Mouse (Mus musculus) CH12.LX (cell line): ENCODE measurements around the gene Pak3. TPM values are rescaled to one million over a fixed set of nuclear protein-coding genes. Genes with fewer than 3 reads are reported as not detected.

ENCODE experiments used
- DNase-seq: peaks from one replicate; pipeline ENCODE4 v3.0.0-alpha.2; 2013; ENCODE audit errors: extremely low read depth
- H3K27ac ChIP-seq: 2 replicates; pipeline ENCODE4 v1.5.1; 2012; ENCODE audit warnings: low read depth, mild to moderate bottlenecking, control low read depth, moderate library complexity; ENCODE audit not compliant: insufficient read depth
- H3K27me3 ChIP-seq: replicated peaks from 2 replicates; pipeline ENCODE3; 2012; ENCODE audit warnings: inconsistent platforms
- H3K36me3 ChIP-seq, 2 experiments: replicated peaks in 1 of 2; 2 replicates each; pipeline versions ENCODE3 to v1.6.1; 2012; ENCODE audit warnings: inconsistent platforms in 1 of 2, low read length in 1 of 2, mild to moderate bottlenecking in 1 of 2, mixed read lengths in 1 of 2, moderate library complexity in 1 of 2; ENCODE audit not compliant: control insufficient read depth in 1 of 2, insufficient read depth in 1 of 2
- H3K4me1 ChIP-seq, 2 experiments: 2 replicates each; pipeline ENCODE4 v1.6.1; 2012; ENCODE audit warnings: inconsistent platforms in 1 of 2, moderate library complexity in 1 of 2; ENCODE audit not compliant: insufficient read depth in 2 of 2, control insufficient read depth in 1 of 2
- H3K4me2 ChIP-seq: 2 replicates; pipeline ENCODE4 v1.6.1; 2012; ENCODE audit warnings: low read depth, mild to moderate bottlenecking, control low read depth; ENCODE audit not compliant: poor library complexity, insufficient read depth, severe bottlenecking
- H3K4me3 ChIP-seq, 3 experiments: fragments of 150-350 bp in 1 of 3; sonication (generic) in 1 of 3; replicated peaks in 1 of 3; 2 replicates each; pipeline versions ENCODE3 to v1.5.1; 2011 to 2012; ENCODE audit warnings: low read depth in 2 of 3, low read length in 2 of 3, mild to moderate bottlenecking in 2 of 3, moderate library complexity in 2 of 3, control low read depth in 1 of 3, improper control_type of control experiment in 1 of 3, inconsistent platforms in 1 of 3, mixed read lengths in 1 of 3; ENCODE audit not compliant: poor library complexity in 1 of 3
- H3K79me2 ChIP-seq: replicated peaks from 2 replicates; pipeline ENCODE4 v1.6.1; 2012; ENCODE audit warnings: mild to moderate bottlenecking, moderate library complexity; ENCODE audit not compliant: control insufficient read depth, poor library complexity, insufficient read depth, severe bottlenecking; ENCODE audit errors: extremely low read depth
- H3K9ac ChIP-seq: 2 replicates; pipeline ENCODE4 v1.6.1; 2012; ENCODE audit warnings: low read depth, mild to moderate bottlenecking, control low read depth, moderate library complexity; ENCODE audit not compliant: insufficient read depth
- H3K9me3 ChIP-seq: replicated peaks from 2 replicates; pipeline ENCODE3; 2012; ENCODE audit warnings: low read length, inconsistent platforms, mixed read lengths
- BHLHE40 ChIP-seq: IDR thresholded peaks from 2 replicates; pipeline ENCODE4 v1.6.1; 2011; ENCODE audit warnings: mild to moderate bottlenecking, low read depth, low read length, improper control_type of control experiment
- CHD1 ChIP-seq: IDR thresholded peaks from 2 replicates; pipeline ENCODE4 v1.6.1; 2012; ENCODE audit warnings: low read depth, low read length, improper control_type of control experiment, inconsistent platforms
- CTCF ChIP-seq, 2 experiments: IDR thresholded peaks in 1 of 2; conservative IDR thresholded peaks in 1 of 2; 2 replicates each; pipeline ENCODE4 v1.5.1; 2011 to 2012; ENCODE audit warnings: low read depth in 2 of 2, low read length in 2 of 2, improper control_type of control experiment in 1 of 2, inconsistent platforms in 1 of 2, mild to moderate bottlenecking in 1 of 2, moderate library complexity in 1 of 2
- E2F4 ChIP-seq: IDR thresholded peaks from 2 replicates; pipeline ENCODE4 v1.6.1; 2011; ENCODE audit warnings: low read depth, low read length, improper control_type of control experiment; ENCODE audit not compliant: insufficient replicate concordance
- GABPA ChIP-seq: IDR thresholded peaks from 2 replicates; pipeline ENCODE4 v1.6.1; 2012; ENCODE audit warnings: low read depth, low read length, improper control_type of control experiment, inconsistent platforms; ENCODE audit not compliant: insufficient replicate concordance
- IRF4 ChIP-seq: IDR thresholded peaks from 2 replicates; pipeline ENCODE4 v1.6.1; 2014; ENCODE audit warnings: low read depth, mild to moderate bottlenecking, inconsistent platforms, low read length, improper control_type of control experiment
- MAX ChIP-seq: IDR thresholded peaks from 2 replicates; pipeline ENCODE4 v1.6.1; 2011; ENCODE audit warnings: low read length, improper control_type of control experiment
- MAZ ChIP-seq: IDR thresholded peaks from 2 replicates; pipeline ENCODE4 v1.6.1; 2012; ENCODE audit warnings: low read depth, mild to moderate bottlenecking, inconsistent platforms, low read length, improper control_type of control experiment, moderate library complexity
- MXI1 ChIP-seq: IDR thresholded peaks from 2 replicates; pipeline ENCODE4 v1.6.1; 2011; ENCODE audit warnings: mild to moderate bottlenecking, low read depth, low read length, improper control_type of control experiment
- SIN3A ChIP-seq: IDR thresholded peaks from 2 replicates; pipeline ENCODE4 v1.6.1; 2012; ENCODE audit warnings: low read length, improper control_type of control experiment, inconsistent platforms
- ZNF384 ChIP-seq: IDR thresholded peaks from 2 replicates; pipeline ENCODE4 v1.6.1; 2012; ENCODE audit warnings: low read depth, low read length, improper control_type of control experiment, inconsistent platforms
- dilution Hi-C: fragments of 300-500 bp; cut with MboI; formaldehyde crosslinking; loops from 2 replicates; pipeline ENCODE4 v1.14.3; 2020; ENCODE audit warnings: low sequenced_read_pairs; ENCODE audit not compliant: extremely low pct_unique_long_range_greater_than_20kb, extremely low pct_ligation_motif_present
- in situ Hi-C: fragments of 300-500 bp; cut with MboI; formaldehyde crosslinking; loops from 3 replicates; pipeline ENCODE4 v1.14.3; 2019; ENCODE audit warnings: low sequenced_read_pairs, low pct_ligation_motif_present, low pct_unique_long_range_greater_than_20kb, mixed read lengths
- polyA plus RNA-seq: library from polyadenylated mRNA; unstranded; fragments of >175 nt; gene quantifications from 2 replicates; pipeline ENCODE4 v1.2.1, GENCODE M21; 2012; ENCODE audit warnings: low read depth; ENCODE audit not compliant: insufficient read length
- total RNA-seq, 2 experiments: library from RNA; depleted of rRNA; stranded (reverse); fragments of 300-350 nt in 1 of 2; fragments of >200 nt in 1 of 2; gene quantifications; 2 replicates each; pipeline ENCODE4 v1.2.3; 2012 to 2014

The Pak3 gene
- total RNA-seq (2012; rRNA removed) (under 0.01 TPM in 1 of 2 replicates, not detected in the other), total RNA-seq (2014; rRNA removed) (not detected in 2 replicates), polyA plus RNA-seq (not detected in 2 replicates)

- Histone ChIP-seq H3K27ac (no peak within 1 kb of the TSS), H3K4me3 (peak within 1 kb of the TSS in 1 of 3 experiments; percentile 28), H3K36me3 (no peaks in the 10 kb centered on the region), H3K4me2 (peak within 1 kb of the TSS; percentile 78), H3K27me3 (no peaks in the 10 kb centered on the region), H3K79me2 (no peaks in the 10 kb centered on the region), H3K4me1 (peaks cover 0 to 4% of the 10 kb centered on the region in 2 experiments; a peak in 2 of 4 replicates), H3K9ac (no peak within 1 kb of the TSS), H3K9me3 (no peaks in the 10 kb centered on the region)
- dilution Hi-C loops (no loop called here), in situ Hi-C loops (no loop called here)
- no peak for TF ChIP-seq GABPA
- TF ChIP-seq BHLHE40 = peak; percentile 95
- TF ChIP-seq CHD1 = no peak
- peak; percentile 59 for TF ChIP-seq IRF4
- no peak for DNase-seq
Observed at GRCm38 (mm10) chrX:143518168-143518901, at the start of gene Pak3. Gene Pak3, plus strand, starts transcription at chrX:143518591.

- H3K27me3 ChIP-seq = no peaks in the 10 kb centered on the region
- no peak overlapping the region for H3K27ac ChIP-seq
- dilution Hi-C loops = no loop called here
- H3K9me3 ChIP-seq = no peaks in the 10 kb centered on the region
- H3K4me1 ChIP-seq = no peaks in the 10 kb centered on the region
- peak; percentile 100 for DNase-seq
- no peaks in the 10 kb centered on the region for H3K36me3 ChIP-seq
- no peak overlapping the region for H3K4me2 ChIP-seq
- no peak overlapping the region for H3K4me3 ChIP-seq
- no peak overlapping the region for H3K9ac ChIP-seq
- in situ Hi-C loops = no loop called here
- TF ChIP-seq CTCF (conservative IDR thresholded peaks at IDR 0.05 in 1 of 2, IDR thresholded peaks at IDR 0.05 in 1 of 2; ENCODE audit: low read depth in 2 of 2, low read length in 2 of 2) (peak in 1 of 2 experiments; percentile 58; a peak in 2 of 4 replicates), MAX (no peak), MAZ (no peak), GABPA (no peak)
- no peaks in the 10 kb centered on the region for H3K79me2 ChIP-seq
Observed at GRCm38 (mm10) chrX:143482866-143483265, 35.5 kb upstream of the Pak3 start.

GRCm38 (mm10) chrX:143501053-143501695 is 17.2 kb upstream of the Pak3 start:
- H3K36me3 ChIP-seq = no peaks in the 10 kb centered on the region
- no peak overlapping the region for H3K4me3 ChIP-seq
- no peaks in the 10 kb centered on the region for H3K9me3 ChIP-seq
- no peak overlapping the region for H3K27ac ChIP-seq
- H3K79me2 ChIP-seq = no peaks in the 10 kb centered on the region
- peak overlapping the region; percentile 69 for H3K4me2 ChIP-seq
- peaks cover 2 to 20% of the 10 kb centered on the region in 2 experiments; a peak in 3 of 4 replicates for H3K4me1 ChIP-seq
- TF ChIP-seq ZNF384 (peak; percentile 8; the same call in 1 of the 2 replicates), MAX (no peak), E2F4 (no peak), MXI1 (no peak), SIN3A (no peak)
- in situ Hi-C loops (no loop called here), dilution Hi-C loops (no loop called here)
- no peak overlapping the region for H3K9ac ChIP-seq
- no peaks in the 10 kb centered on the region for H3K27me3 ChIP-seq
- peak; percentile 19 for DNase-seq
